Mouse (Mus musculus) kidney, postnatal 0 days (tissue): ENCODE data around the gene Col4a4. TPM values are rescaled to one million over a fixed set of nuclear protein-coding genes. Genes with fewer than 3 reads are reported as not detected.

Source experiments
- ATAC-seq: fragments of 200-750 bp; cut with Nextera tagmentation; replicated peaks from 2 replicates; pipeline ENCODE4 v1.8.0; 2017; ENCODE audit warnings: low read depth, moderate number of reproducible peaks, moderate TSS enrichment, moderate library complexity; ENCODE audit not compliant: low FRiP score
- DNase-seq: peaks from one replicate; pipeline ENCODE4 v3.0.0-alpha.2; 2016; ENCODE audit warnings: low spot score
- H3K27ac ChIP-seq: fragments of 300-500 bp; sonication (generic); 2 replicates; pipeline ENCODE4 v1.5.1; 2014; ENCODE audit warnings: mild to moderate bottlenecking
- H3K27me3 ChIP-seq: fragments of 300-500 bp; sonication (generic); 2 replicates; pipeline ENCODE4 v1.6.1; 2014; ENCODE audit warnings: low read length, mixed read lengths; ENCODE audit not compliant: insufficient read depth
- H3K36me3 ChIP-seq: fragments of 300-500 bp; sonication (generic); 2 replicates; pipeline ENCODE4 v1.6.1; 2014; ENCODE audit warnings: low read length, mixed read lengths; ENCODE audit not compliant: insufficient read depth
- H3K4me1 ChIP-seq: fragments of 300-500 bp; sonication (generic); replicated peaks from 2 replicates; pipeline ENCODE4 v1.6.1; 2014; ENCODE audit warnings: antibody characterized with exemption, low read length, mixed read lengths; ENCODE audit not compliant: insufficient read depth
- H3K4me2 ChIP-seq: fragments of 300-500 bp; sonication (generic); 2 replicates; pipeline ENCODE4 v1.6.1; 2014; ENCODE audit warnings: mild to moderate bottlenecking, low read length, moderate library complexity, mixed read lengths
- H3K4me3 ChIP-seq: fragments of 300-500 bp; sonication (generic); replicated peaks from 2 replicates; pipeline ENCODE4 v1.5.1; 2014; ENCODE audit warnings: low read depth, low read length
- H3K9ac ChIP-seq: fragments of 300-500 bp; sonication (generic); 2 replicates; pipeline ENCODE4 v1.6.1; 2014; ENCODE audit warnings: low read depth, low read length
- H3K9me3 ChIP-seq: fragments of 300-500 bp; sonication (generic); replicated peaks from 2 replicates; pipeline ENCODE4 v1.6.1; 2016; ENCODE audit warnings: low read length, inconsistent platforms, mixed read lengths
- CTCF ChIP-seq: IDR thresholded peaks from 2 replicates; pipeline ENCODE4 v1.5.1; 2016; ENCODE audit warnings: antibody characterized with exemption, low read depth, mild to moderate bottlenecking, moderate library complexity
- WGBS: fragments of 180-500 bp; shearing (Covaris S2); extraction: QIAGEN DNeasy Blood & Tissue Kit; methylation state at CpG from one replicate; pipeline ENCODE4 v1.1.7; 2014; 5-methylcytosine and 5-hydroxymethylcytosine counted together
- polyA plus RNA-seq: library from polyadenylated mRNA; unstranded; fragments of >200 nt; fragmentation: Nextera tagmentation; extraction: Ambion mirVana; gene quantifications from 2 replicates; pipeline ENCODE4 v1.2.1, GENCODE M21; 2015

The Col4a4 gene
- polyA plus RNA-seq, 1 experiment from 2014 or later, result 20.3 TPM

DNA sequence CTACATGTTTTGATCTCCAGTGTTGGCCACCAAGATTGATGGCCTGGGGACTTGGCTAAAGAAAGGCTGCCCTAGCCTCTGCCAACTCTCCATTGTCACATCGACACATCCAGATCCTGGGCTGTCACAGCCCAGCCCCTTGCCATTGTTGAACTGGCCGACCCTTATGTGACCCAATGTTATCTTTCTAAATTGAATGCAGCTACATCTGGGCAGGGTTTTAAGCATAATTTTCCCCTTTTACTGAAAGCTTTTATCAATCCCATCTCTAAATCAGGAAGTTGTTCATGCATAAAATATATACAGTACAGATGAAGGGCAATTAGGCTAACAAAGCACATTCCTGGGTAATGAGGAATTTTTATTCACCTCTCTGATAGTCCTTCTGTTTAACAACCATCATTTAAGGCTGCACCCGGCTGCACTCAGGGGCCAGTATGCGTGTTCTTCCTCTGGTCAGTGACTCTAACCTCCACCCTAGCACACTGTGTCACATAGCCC lies 112.1 kb downstream of the Col4a4 start:
- DNase-seq, result peak; percentile 46
- no peak overlapping the region for H3K27ac ChIP-seq
- no peaks in the 10 kb centered on the region for H3K27me3 ChIP-seq
- no peak overlapping the region for H3K4me3 ChIP-seq
- ATAC-seq, result no peak
- peaks cover 7% of the 10 kb centered on the region; the same call in 1 of the 2 replicates for H3K4me1 ChIP-seq
- H3K9ac ChIP-seq, result no peak overlapping the region
- H3K4me2 ChIP-seq, result no peak overlapping the region
- no peak for TF ChIP-seq CTCF
- H3K9me3 ChIP-seq, result no peaks in the 10 kb centered on the region
- H3K36me3 ChIP-seq, result no peaks in the 10 kb centered on the region
- WGBS, result 18% methylated on average over 4 of the region's 4 CpGs

DNA sequence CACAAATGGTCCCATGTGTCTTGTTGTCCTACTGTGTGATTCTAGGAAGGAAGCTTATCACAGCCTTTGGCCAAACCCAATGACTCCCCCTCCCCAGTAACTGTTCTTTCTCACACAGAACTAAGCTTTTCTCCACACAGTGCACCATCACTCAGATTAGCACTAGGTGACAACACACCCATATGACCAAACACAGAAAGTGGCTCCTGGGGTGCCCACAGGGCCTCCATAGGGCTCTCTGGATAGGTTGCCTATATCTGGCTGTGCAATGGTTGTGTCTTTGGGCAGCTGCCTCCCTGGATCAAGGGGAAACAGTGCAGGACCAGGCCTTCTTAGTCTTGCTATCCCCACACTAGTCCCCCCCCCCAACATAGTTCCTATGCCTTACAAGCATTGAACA lies 113.2 kb downstream of the Col4a4 start:
- no peaks in the 10 kb centered on the region for H3K9me3 ChIP-seq
- no peak overlapping the region for H3K4me2 ChIP-seq
- H3K36me3 ChIP-seq, result no peaks in the 10 kb centered on the region
- H3K27ac ChIP-seq, result no peak overlapping the region
- TF ChIP-seq CTCF, result no peak
- H3K9ac ChIP-seq, result no peak overlapping the region
- no peak overlapping the region for H3K4me3 ChIP-seq
- DNase-seq (no peak), ATAC-seq (no peak)
- peaks cover 7% of the 10 kb centered on the region; the same call in 1 of the 2 replicates for H3K4me1 ChIP-seq
- no peaks in the 10 kb centered on the region for H3K27me3 ChIP-seq

DNA sequence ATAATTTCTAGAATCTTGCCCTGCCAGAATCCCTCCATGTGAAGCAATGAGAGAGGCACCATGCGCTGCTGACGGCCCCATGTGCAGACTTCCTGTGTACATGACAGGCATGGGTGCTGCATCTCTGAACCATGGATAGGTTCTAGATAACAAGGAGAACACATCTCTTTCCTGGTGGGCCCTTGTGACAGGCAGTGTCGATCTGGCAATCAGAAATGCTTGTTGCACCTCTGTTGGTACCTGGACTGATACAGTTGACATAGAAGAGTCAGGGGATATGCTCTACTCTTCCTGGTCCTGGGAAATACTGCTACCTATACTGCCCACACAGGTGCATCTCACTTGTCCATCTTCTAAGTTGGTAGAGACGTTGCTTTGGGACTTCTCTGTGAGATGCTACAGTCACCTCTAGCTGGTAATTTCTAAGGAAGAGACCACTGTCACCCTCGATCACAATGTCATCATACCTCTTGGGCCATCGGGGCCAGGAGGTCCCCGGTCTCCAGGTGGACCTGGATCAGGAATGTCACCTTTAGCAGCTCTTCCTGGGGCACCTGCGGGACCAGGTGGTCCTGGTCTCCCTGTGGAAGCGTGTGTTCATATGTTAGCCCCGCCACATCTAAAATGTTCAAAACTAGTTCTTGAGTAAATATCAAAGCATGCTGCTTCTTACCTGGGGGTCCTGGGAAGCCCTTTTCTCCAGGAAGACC lies 116.0 kb downstream of the Col4a4 start:
- no peak overlapping the region for H3K4me2 ChIP-seq
- no peak for DNase-seq
- H3K9me3 ChIP-seq, result no peaks in the 10 kb centered on the region
- H3K4me1 ChIP-seq, result peaks cover 7% of the 10 kb centered on the region; the same call in 1 of the 2 replicates
- H3K4me3 ChIP-seq, result no peak overlapping the region
- no peak for TF ChIP-seq CTCF
- WGBS, result 94% methylated on average over 10 of the region's 10 CpGs
- H3K27me3 ChIP-seq, result no peaks in the 10 kb centered on the region
- ATAC-seq, result no peak
- no peak overlapping the region for H3K9ac ChIP-seq
- no peaks in the 10 kb centered on the region for H3K36me3 ChIP-seq
- H3K27ac ChIP-seq, result no peak overlapping the region

DNA sequence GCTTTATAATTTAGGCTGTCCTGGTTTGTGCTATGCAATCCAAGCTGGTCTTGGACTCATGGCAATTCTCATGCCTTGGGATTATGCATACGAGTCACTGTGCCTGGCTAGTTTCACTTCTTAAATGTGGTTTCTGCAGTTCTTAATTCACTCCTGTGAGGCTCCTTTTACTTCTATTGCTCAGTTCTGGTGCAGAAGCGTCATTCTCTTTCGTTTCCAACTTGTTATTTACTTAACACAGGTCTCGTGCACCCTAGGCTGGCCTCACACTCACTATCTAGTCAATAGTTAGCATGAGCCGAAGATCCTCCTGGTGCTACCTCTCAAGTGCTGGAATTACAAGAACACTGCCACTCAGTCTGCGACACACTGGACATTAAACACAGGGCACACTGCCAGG lies 117.8 kb downstream of the Col4a4 start:
- no peak overlapping the region for H3K4me2 ChIP-seq
- no peaks in the 10 kb centered on the region for H3K36me3 ChIP-seq
- ATAC-seq, result no peak
- no peaks in the 10 kb centered on the region for H3K9me3 ChIP-seq
- H3K27ac ChIP-seq, result no peak overlapping the region
- H3K9ac ChIP-seq, result no peak overlapping the region
- no peak overlapping the region for H3K4me3 ChIP-seq
- no peak for DNase-seq
- 68% methylated on average over 6 of the region's 6 CpGs for WGBS
- TF ChIP-seq CTCF, result no peak
- H3K4me1 ChIP-seq, result no peaks in the 10 kb centered on the region
- no peaks in the 10 kb centered on the region for H3K27me3 ChIP-seq

DNA sequence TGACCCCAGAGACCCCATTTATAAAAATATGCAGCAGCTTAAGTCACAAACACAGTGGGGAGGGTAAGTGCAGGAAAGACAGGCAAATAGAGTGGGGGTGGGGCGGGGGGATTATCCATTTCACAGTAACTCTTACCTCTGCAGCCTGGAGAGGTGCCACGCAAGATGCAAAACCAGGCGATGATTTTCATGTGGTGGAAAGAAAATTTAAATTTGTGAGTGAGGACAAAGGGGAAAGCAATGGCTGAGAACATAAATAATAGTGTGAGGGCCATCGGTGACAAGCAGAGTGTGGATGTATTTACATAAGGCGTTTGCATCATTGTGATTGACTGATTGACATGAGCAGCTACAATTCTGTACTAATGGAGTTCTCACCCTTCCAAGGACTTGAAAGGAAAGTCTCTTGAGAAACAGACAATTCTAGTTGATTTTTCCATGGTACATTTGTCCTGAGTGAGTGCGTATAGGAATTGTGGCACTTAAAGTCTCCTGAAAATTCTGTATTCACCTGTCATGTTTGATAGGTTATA lies 121.3 kb downstream of the Col4a4 start:
- Histone ChIP-seq H3K9me3 (no peaks in the 10 kb centered on the region), H3K36me3 (no peaks in the 10 kb centered on the region), H3K9ac (no peak overlapping the region), H3K27ac (no peak overlapping the region), H3K27me3 (no peaks in the 10 kb centered on the region), H3K4me1 (no peaks in the 10 kb centered on the region), H3K4me2 (no peak overlapping the region), H3K4me3 (no peak overlapping the region)
- no peak for DNase-seq
- WGBS, result 63% methylated on average over 6 of the region's 6 CpGs
- TF ChIP-seq CTCF, result no peak
- ATAC-seq, result no peak

DNA sequence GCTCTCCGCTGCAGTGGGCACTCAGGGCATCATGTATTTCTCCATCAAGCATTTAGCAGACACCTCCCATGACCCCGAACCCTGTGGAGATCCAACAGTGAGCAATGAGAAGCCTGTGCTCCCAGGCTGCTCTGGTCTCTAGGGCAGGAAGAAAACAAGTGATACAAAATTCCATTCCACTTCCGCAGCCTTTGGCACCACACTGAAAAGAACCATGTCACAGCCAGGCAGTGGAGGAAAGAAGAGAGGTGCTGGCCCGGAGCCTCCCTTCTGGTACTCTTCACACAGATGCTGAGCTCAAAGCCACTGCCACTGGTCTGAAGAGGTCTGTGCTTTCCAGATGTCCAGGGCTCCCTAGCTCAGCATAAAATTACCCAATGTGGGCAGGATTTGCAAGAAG lies 125.6 kb downstream of the Col4a4 start:
- no peak overlapping the region for H3K27ac ChIP-seq
- H3K4me3 ChIP-seq, result no peak overlapping the region
- no peaks in the 10 kb centered on the region for H3K36me3 ChIP-seq
- no peaks in the 10 kb centered on the region for H3K4me1 ChIP-seq
- DNase-seq (no peak), ATAC-seq (no peak)
- no peak overlapping the region for H3K9ac ChIP-seq
- no peak overlapping the region for H3K4me2 ChIP-seq
- H3K9me3 ChIP-seq, result no peaks in the 10 kb centered on the region
- WGBS, result 85% methylated on average over 4 of the region's 4 CpGs
- H3K27me3 ChIP-seq, result no peaks in the 10 kb centered on the region
- TF ChIP-seq CTCF, result no peak
